In the genomic region with DNA sequence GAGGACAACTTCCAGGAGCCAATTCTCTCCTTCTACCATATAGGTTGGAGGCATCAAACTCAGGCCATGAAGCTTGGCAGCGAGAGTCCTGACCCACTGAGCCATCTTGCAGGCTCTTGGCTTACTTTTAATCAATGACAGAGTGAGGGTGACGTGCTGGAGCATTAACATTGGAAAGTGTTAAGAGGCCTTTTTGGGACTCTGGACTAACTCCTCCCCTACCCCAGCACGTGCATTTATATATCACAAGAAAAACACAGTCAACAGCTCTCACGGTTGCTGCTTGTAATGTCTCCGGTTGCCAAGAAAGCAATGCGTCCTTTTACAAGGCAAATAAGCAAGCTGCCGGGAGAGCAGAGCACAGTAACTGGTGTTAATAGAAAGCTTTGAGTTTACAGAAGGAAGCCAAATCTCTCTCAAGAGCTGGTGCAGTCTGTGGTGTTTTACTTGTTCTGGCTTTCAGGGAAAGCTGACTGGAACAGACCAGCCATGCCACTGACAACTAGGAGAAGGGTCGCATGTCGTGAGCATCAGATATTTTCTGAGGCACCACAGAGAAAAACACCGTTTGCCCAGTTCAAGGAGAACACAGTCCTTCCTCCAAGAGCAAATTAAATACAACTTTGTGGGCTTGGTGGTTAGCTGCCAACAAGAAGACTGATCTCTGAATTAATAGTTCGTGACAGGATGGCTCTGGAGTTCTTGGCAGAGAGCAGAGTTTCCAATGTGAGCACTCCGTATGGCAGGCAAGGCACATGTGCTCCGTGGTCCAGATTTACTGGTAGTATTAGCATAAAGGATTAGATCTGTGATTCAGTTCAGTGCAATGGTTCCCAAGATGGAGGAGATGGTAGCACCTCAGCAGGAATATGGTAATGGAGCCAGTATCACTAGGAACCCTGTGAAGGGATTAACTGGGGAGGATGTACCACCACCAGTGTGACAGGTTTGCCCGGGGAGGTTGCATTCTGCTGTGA, we compare ENCODE assay signal across 8 mouse cellular contexts. TPM values are rescaled to one million over a fixed set of nuclear protein-coding genes. Genes with fewer than 3 reads are reported as not detected.
DNase-seq lines count a peak whose midpoint lies in the region; ATAC-seq lines count a peak whose summit lies in the region.
"Had no signal": no experiment of that assay in that cellular context is flagged by ENCODE, and none has a peak within 500 bp of the region (broad histone marks: within the 10 kb centered on the region; RNA-seq: fewer than 3 reads in every experiment).

No protein-coding gene starts in this region.

- H3K4me2 ChIP-seq in midbrain, embryonic 16.5 days (ENCODE audit: low read length): peak overlapping the region; percentile 18

- no peak overlapping the region for H3K4me3 ChIP-seq in midbrain, embryonic 16.5 days (ENCODE audit: low read depth, low read length)
- H3K4me3 ChIP-seq: gastrocnemius, adult 2 months had no signal

- DNase-seq in left cerebral cortex, postnatal 4 days: peak; percentile 72
- DNase-seq in left cerebral cortex, postnatal 10 days (ENCODE audit: extremely low spot score in 1 of 2, low spot score in 2 of 2): no peak
- DNase-seq in cerebellum, adult 9-11 months: peak; percentile 42
- DNase-seq in kidney, adult 9 months: peak; percentile 20
- DNase-seq in gastrocnemius, adult 8-10 months (ENCODE audit: low spot score in 2 of 2): no peak
- DNase-seq in left cerebral cortex, postnatal 36 days (ENCODE audit: low spot score in 2 of 2): no peak
- DNase-seq: gastrocnemius, adult 2 months had no signal

- no peaks in the 10 kb centered on the region for H3K9me3 ChIP-seq in midbrain, embryonic 16.5 days (replicated peaks; ENCODE audit: control insufficient read depth, low read length, poor library complexity, severe bottlenecking)

- H3K4me1 ChIP-seq in midbrain, embryonic 16.5 days (ENCODE audit: control insufficient read depth, insufficient read depth, low read length): peaks cover 7% of the 10 kb centered on the region; the same call in 1 of the 2 replicates

- H3K36me3 ChIP-seq in midbrain, embryonic 16.5 days (ENCODE audit: control insufficient read depth, insufficient read depth, low read length): no peaks in the 10 kb centered on the region

- no peaks in the 10 kb centered on the region for H3K27me3 ChIP-seq in midbrain, embryonic 16.5 days (ENCODE audit: control insufficient read depth, insufficient read depth, low read depth, low read length)

- H3K9ac ChIP-seq in midbrain, embryonic 16.5 days (ENCODE audit: low read depth, low read length): no peak overlapping the region

- no peak overlapping the region for H3K27ac ChIP-seq in midbrain, embryonic 16.5 days (ENCODE audit: low read length)
- H3K27ac ChIP-seq: gastrocnemius, adult 2 months had no signal

- 29% methylated on average over 14 of the region's 14 CpGs for WGBS in midbrain, embryonic 16.5 days

- intact Hi-C loops in left cerebral cortex, postnatal 4 days (cut with DNase I): no loop called here
- intact Hi-C loops in left cerebral cortex, postnatal 10 days (cut with DNase I): no loop called here
- intact Hi-C loops in left cerebral cortex, postnatal 36 days (cut with DNase I): no loop called here

- ATAC-seq in midbrain, embryonic 16.5 days: peak; percentile 80

RNA-seq across cellular contexts. Expression of a gene that starts 36.5 kb away (rescaled TPM):
- total RNA-seq in left cerebral cortex, postnatal 4 days (2021): 10 to 100 TPM; 25.5 to 30.8 TPM
- total RNA-seq in left cerebral cortex, postnatal 10 days (2021): 10 to 100 TPM; 19.9 to 23.7 TPM
- polyA plus RNA-seq in midbrain, embryonic 16.5 days (2015; fragmentation: Nextera tagmentation; extraction: Ambion mirVana): 4.6 and 5.0 TPM in 2 replicates
- 10 to 100 TPM in 2 of 4 experiments, 1 to 10 TPM in 2; 8.3 to 15.3 (median 11.4) TPM for total RNA-seq in gastrocnemius, adult 8-10 months (2022)
- 10 to 100 TPM; 18.5 to 25.2 TPM for total RNA-seq in left cerebral cortex, postnatal 36 days (2021)

Comparison
In these comparisons a context has a peak if more than half of its experiments do, and no peak if none do; other contexts are left out.
1. DNase-seq: peak in left cerebral cortex, postnatal 4 days (single experiment), cerebellum, adult 9-11 months (single experiment) and kidney, adult 9 months (single experiment); none in left cerebral cortex, postnatal 10 days (0 of 2), gastrocnemius, adult 8-10 months (0 of 2) and left cerebral cortex, postnatal 36 days (0 of 2).